Mouse (Mus musculus): ENCODE measurements around the gene Dram2. TPM values are rescaled to one million over a fixed set of nuclear protein-coding genes. Genes with fewer than 3 reads are reported as not detected.
A peak's percentile ranks its signal among the peaks of the same experiment; 100 is the strongest.
"Not testable (repeated sequence)": the region's sequence is repeated elsewhere in the genome, so short reads cannot be mapped to it uniquely, and the experiment has no call there.

The Dram2 gene
- polyA plus RNA-seq, 1 experiment from 2014 or later = 57.6 TPM

GRCm38 (mm10) chr3:106548971-106549370 is 1.4 kb downstream of the Dram2 start:
- H3K4me2 ChIP-seq = peak overlapping the region; percentile 41; the same call in 1 of the 2 replicates

DNA sequence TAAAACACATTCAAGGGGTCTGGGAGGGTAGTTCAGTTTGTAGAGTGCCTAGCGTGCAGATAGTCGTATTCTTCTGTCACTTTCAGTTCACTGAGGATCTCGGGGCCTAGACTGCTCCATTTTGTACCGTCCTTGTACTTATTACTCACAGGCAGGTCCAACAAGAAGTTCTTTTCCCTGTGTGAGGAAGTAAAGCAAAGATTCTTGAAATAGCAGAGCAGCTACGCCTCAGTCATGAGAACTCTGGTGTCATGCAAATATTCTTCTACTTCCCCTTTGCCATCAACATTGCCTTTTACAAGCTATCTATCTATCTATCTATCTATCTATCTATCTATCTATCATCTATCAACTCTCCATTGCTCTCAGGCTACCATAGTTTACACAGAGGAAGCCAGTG is 5.8 kb downstream of the Dram2 start:
- no peak overlapping the region for H3K9ac ChIP-seq
- H3K4me3 ChIP-seq = no peak overlapping the region
- H3K36me3 ChIP-seq = peaks cover 47% of the 10 kb centered on the region
- H3K27me3 ChIP-seq (replicated peaks) = no peaks in the 10 kb centered on the region
- no peak overlapping the region for H3K4me2 ChIP-seq
- ATAC-seq (ENCODE audit: insufficient number of reproducible peaks, low FRiP score) = no peak
- no peaks in the 10 kb centered on the region for H3K9me3 ChIP-seq (replicated peaks)
- no peak overlapping the region for H3K27ac ChIP-seq (ENCODE audit: poor library complexity, severe bottlenecking)
- WGBS = 86% methylated on average over 5 of the region's 5 CpGs
- 0 out of 2 replicates have a peak, but pooled peaks cover 2% of the 10 kb centered on the region for H3K4me1 ChIP-seq (replicated peaks)

More at GRCm38 (mm10) chr3:106548971-106549370, 1.4 kb downstream of the Dram2 start:
- no peak for ATAC-seq (ENCODE audit: insufficient number of reproducible peaks, low FRiP score)
- Histone ChIP-seq H3K9me3 (replicated peaks) (no peaks in the 10 kb centered on the region), H3K36me3 (peaks cover 17% of the 10 kb centered on the region), H3K27ac (ENCODE audit: poor library complexity, severe bottlenecking) (no peak overlapping the region), H3K27me3 (replicated peaks) (no peaks in the 10 kb centered on the region), H3K9ac (0 out of 2 replicates have a peak overlapping the region, but pooled peaks have one; percentile 30), H3K4me3 (no peak overlapping the region; the same call in 1 of the 2 replicates), H3K4me1 (replicated peaks) (peaks cover 6% of the 10 kb centered on the region)
- 44% methylated on average over 3 of the region's 3 CpGs for WGBS

DNA sequence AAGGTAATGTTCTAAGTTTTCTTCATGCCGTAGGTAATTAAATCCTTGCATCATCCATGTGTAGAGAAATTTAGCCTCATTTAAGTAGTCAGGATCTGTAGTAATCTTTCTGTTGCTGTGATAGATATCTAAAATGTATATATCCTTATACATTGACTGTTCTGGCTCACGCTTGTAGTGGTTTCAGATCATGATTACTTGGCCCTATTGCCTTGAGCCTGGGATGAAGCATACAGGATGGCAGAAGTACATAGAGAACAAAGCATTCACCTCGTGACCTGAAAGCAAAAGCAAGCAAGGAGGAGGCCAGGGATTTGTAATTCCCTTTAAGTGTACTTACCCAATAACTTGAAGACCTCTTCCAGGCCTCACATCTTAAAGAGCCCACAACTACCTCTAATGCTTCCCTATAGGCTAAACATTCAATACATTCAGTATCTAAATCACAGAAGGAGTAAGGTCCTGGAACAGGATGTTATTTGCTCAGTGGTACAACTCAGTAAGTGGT is 8.2 kb downstream of the Dram2 start:
- no peak for ATAC-seq (ENCODE audit: insufficient number of reproducible peaks, low FRiP score)
- H3K9ac ChIP-seq = no peak overlapping the region
- H3K4me2 ChIP-seq = no peak overlapping the region
- H3K27ac ChIP-seq (ENCODE audit: poor library complexity, severe bottlenecking) = no peak overlapping the region
- 90% methylated on average over 3 of the region's 3 CpGs for WGBS
- H3K4me1 ChIP-seq (replicated peaks) = no peaks in the 10 kb centered on the region
- H3K4me3 ChIP-seq = no peak overlapping the region
- no peaks in the 10 kb centered on the region for H3K27me3 ChIP-seq (replicated peaks)
- no peaks in the 10 kb centered on the region for H3K9me3 ChIP-seq (replicated peaks)
- peaks cover 54% of the 10 kb centered on the region for H3K36me3 ChIP-seq

DNA sequence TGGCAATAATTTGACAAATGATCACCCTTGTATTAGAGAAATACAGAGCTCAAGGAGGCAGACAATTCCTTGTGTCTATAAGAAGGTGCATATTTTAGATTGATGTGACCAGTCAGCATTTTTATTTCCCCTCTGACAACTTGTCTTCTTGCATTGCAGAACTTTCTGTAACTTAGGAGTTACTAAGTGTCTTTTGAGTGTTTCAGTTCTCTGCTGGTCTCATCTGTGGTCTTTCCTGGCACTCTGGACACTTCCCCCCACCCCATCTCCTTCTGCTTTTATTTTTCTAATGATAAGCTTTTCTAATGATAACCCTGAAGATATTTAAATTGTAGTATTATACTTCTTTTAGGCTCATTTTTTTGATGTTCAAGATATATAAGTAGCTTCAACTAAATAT is 10.7 kb downstream of the Dram2 start:
- ATAC-seq (ENCODE audit: insufficient number of reproducible peaks, low FRiP score) = no peak
- H3K27ac ChIP-seq (ENCODE audit: poor library complexity, severe bottlenecking) = no peak overlapping the region
- H3K27me3 ChIP-seq (replicated peaks) = no peaks in the 10 kb centered on the region
- H3K4me1 ChIP-seq (replicated peaks) = no peaks in the 10 kb centered on the region
- H3K9me3 ChIP-seq (replicated peaks) = no peaks in the 10 kb centered on the region
- no peak overlapping the region for H3K4me2 ChIP-seq
- no peak overlapping the region for H3K9ac ChIP-seq
- no peak overlapping the region for H3K4me3 ChIP-seq
- peaks cover 52% of the 10 kb centered on the region for H3K36me3 ChIP-seq

- H3K9me3 ChIP-seq (replicated peaks) = no peaks in the 10 kb centered on the region
- H3K4me2 ChIP-seq = no peak overlapping the region
- no peaks in the 10 kb centered on the region for H3K27me3 ChIP-seq (replicated peaks)
- H3K27ac ChIP-seq (ENCODE audit: poor library complexity, severe bottlenecking) = no peak overlapping the region
- H3K9ac ChIP-seq = no peak overlapping the region
- peaks cover 22% of the 10 kb centered on the region for H3K36me3 ChIP-seq
- 83% methylated on average over 3 of the region's 3 CpGs for WGBS
- no peaks in the 10 kb centered on the region for H3K4me1 ChIP-seq (replicated peaks)
- H3K4me3 ChIP-seq = no peak overlapping the region
- ATAC-seq (ENCODE audit: insufficient number of reproducible peaks, low FRiP score) = no peak
Observed at GRCm38 (mm10) chr3:106565876-106566275, 18.3 kb downstream of the Dram2 start.

GRCm38 (mm10) chr3:106573191-106573590 is 25.6 kb downstream of the Dram2 start:
- Histone ChIP-seq H3K36me3 (peaks cover 19% of the 10 kb centered on the region), H3K4me1 (replicated peaks) (no peaks in the 10 kb centered on the region), H3K4me2 (no peak overlapping the region), H3K9me3 (replicated peaks) (no peaks in the 10 kb centered on the region), H3K9ac (no peak overlapping the region), H3K27me3 (replicated peaks) (no peaks in the 10 kb centered on the region), H3K27ac (ENCODE audit: poor library complexity, severe bottlenecking) (no peak overlapping the region), H3K4me3 (no peak overlapping the region)
- WGBS = 70% methylated on average over 3 of the region's 3 CpGs
- no peak for ATAC-seq (ENCODE audit: insufficient number of reproducible peaks, low FRiP score)

DNA sequence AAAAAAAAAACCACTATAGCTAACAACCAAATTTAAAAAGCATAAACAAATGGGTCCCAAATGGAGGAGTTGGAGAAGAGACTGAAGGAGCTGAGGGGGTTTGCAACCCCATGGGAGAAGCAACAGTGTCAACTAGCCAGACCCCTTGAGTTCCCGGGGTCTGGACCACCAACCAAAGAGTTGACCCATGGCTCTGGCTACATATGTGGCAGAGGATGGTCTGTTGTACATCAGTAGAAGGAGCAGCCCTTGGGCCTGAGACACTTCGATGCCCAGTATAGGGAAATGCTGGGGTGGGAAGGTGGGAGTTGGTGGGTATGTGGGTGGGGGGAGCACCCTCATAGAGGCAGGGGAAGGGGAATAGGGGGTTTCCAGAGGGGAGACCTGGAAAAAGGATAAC is 31.7 kb downstream of the Dram2 start:
- ATAC-seq (ENCODE audit: insufficient number of reproducible peaks, low FRiP score) = no peak
- Histone ChIP-seq H3K4me3 (no peak overlapping the region), H3K9me3 (replicated peaks) (no peaks in the 10 kb centered on the region), H3K4me2 (no peak overlapping the region), H3K36me3 (peaks cover 3% of the 10 kb centered on the region), H3K27me3 (replicated peaks) (no peaks in the 10 kb centered on the region), H3K9ac (no peak overlapping the region), H3K27ac (ENCODE audit: poor library complexity, severe bottlenecking) (no peak overlapping the region), H3K4me1 (replicated peaks) (no peaks in the 10 kb centered on the region)
- 86% methylated on average over 2 of the region's 2 CpGs for WGBS

DNA sequence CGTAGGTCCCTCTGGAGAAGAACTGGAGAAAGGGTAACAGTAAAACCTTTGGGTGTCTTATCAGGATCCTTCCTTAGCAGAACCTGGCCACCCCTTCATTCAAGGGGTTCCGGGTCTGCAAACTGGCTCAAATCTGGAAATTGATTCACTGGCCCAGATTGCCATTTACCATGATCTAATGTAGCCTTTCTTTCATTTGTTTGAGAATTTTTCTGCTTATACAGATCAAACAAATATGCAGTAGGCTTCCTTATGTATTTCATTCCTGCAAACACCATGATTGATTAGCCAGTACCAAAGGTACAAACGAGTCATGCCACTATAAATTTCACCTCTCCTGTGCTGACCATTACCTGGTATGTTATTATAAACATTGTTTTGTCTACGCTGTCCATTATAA is 46.0 kb downstream of the Dram2 start:
- peaks cover 12% of the 10 kb centered on the region; the same call in 1 of the 2 replicates for H3K9me3 ChIP-seq (replicated peaks)
- not testable (repeated sequence) for H3K36me3 ChIP-seq; H3K27me3 ChIP-seq (replicated peaks); ATAC-seq (ENCODE audit: insufficient number of reproducible peaks, low FRiP score); H3K9ac ChIP-seq; H3K4me2 ChIP-seq; H3K4me1 ChIP-seq (replicated peaks); H3K4me3 ChIP-seq; H3K27ac ChIP-seq (ENCODE audit: poor library complexity, severe bottlenecking)
- 76% methylated on average over 4 of the region's 4 CpGs for WGBS

DNA sequence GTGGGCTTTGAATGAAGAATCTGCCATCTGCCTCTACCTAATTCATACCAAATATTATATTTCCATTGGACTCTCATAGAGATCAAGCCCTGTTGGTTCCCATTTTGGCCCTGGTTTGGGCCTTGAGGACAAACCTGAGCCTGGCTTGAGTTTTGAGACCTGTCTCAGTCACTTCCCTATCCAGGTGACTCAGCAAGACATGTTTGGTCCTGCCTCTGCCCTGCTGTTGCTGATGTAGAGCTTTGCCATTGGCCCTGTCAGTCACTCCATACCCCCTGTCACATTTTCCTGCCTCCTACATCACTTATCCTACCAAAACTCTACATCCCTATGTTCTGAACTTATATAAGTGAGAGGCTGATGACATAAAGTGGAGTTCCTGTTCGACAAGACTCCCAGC is 70.5 kb downstream of the Dram2 start:
- ATAC-seq (ENCODE audit: insufficient number of reproducible peaks, low FRiP score) = no peak
- Histone ChIP-seq H3K4me3 (no peak overlapping the region), H3K9ac (no peak overlapping the region), H3K27ac (ENCODE audit: poor library complexity, severe bottlenecking) (no peak overlapping the region), H3K4me2 (no peak overlapping the region), H3K9me3 (replicated peaks) (0 out of 2 replicates have a peak, but pooled peaks cover 9% of the 10 kb centered on the region), H3K36me3 (no peaks in the 10 kb centered on the region), H3K4me1 (replicated peaks) (no peaks in the 10 kb centered on the region), H3K27me3 (replicated peaks) (no peaks in the 10 kb centered on the region)
- WGBS = 77% methylated on average over 1 of the region's 1 CpGs

Other genes starting within 250 kb of the Dram2 start
- gene Chil6, start 141.6 kb upstream of the Dram2 start, polyA plus RNA-seq (2016; fragmentation: Nextera tagmentation; extraction: Ambion mirVana) = not detected in 2 replicates
- gene Dennd2d, start 65.4 kb upstream of the Dram2 start, polyA plus RNA-seq (2016; fragmentation: Nextera tagmentation; extraction: Ambion mirVana) = 2.0 and 2.2 TPM in 2 replicates
- 32.4 and 32.9 TPM in 2 replicates for gene Cept1, start within 50 bp of the Dram2 start, polyA plus RNA-seq (2016; fragmentation: Nextera tagmentation; extraction: Ambion mirVana)
- gene Lrif1, start 137.2 kb downstream of the Dram2 start, polyA plus RNA-seq (2016; fragmentation: Nextera tagmentation; extraction: Ambion mirVana) = 14.8 and 15.4 TPM in 2 replicates
- 2.6 and 3.9 TPM in 2 replicates for gene Cd53, start 242.4 kb downstream of the Dram2 start, polyA plus RNA-seq (2016; fragmentation: Nextera tagmentation; extraction: Ambion mirVana)

All from heart, embryonic 12.5 days (tissue).